Mouse (Mus musculus) heart, adult 2 months (tissue): ENCODE measurements around the gene Srrm4.

ENCODE experiments used
- CTCF ChIP-seq: fragments of 200-600 bp; IDR thresholded peaks from 2 replicates; pipeline ENCODE4 v1.8.1; 2022; ENCODE audit warnings: antibody characterized with exemption, mild to moderate bottlenecking, moderate library complexity
- EP300 ChIP-seq: fragments of 200-500 bp; IDR thresholded peaks from 2 replicates; pipeline ENCODE4 v1.6.1; 2011; ENCODE audit warnings: low read depth, low read length, control low read depth; ENCODE audit not compliant: insufficient read depth

DNA sequence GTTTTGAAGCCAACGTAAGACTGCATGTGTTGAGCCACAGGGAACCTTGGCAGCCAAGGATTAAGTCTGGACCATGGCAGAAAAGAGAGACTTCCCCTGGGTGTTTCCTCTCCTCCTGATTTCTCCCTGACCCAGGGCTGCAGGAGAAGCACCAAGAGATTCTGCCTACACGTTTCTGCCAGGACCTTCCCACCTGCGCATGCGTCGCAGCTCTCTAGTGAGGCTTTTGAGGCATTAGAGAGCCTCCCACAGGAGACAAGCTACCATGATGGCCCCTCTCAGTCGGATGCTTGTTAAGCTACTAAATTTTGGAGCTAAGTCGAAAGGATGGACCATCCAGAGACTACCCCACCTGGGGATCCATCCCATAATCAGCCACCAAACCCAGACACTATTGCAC, 133.8 kb downstream of the Srrm4 start:
- TF ChIP-seq EP300 (no peak), CTCF (no peak)
